Comparison of ENCODE assay signal across 50 mouse cellular contexts in genomic region chr19:5275736-5276135, GRCm38 (mm10). TPM values are rescaled to one million over a fixed set of nuclear protein-coding genes. Genes with fewer than 3 reads are reported as not detected.
"Had no signal": no experiment of that assay in that cellular context is flagged by ENCODE, and none has a peak within 500 bp of the region (broad histone marks: within the 10 kb centered on the region; RNA-seq: fewer than 3 reads in every experiment).

No protein-coding gene starts in this region.

- H3K27ac ChIP-seq: heart, embryonic 13.5 days; heart, embryonic 15.5 days; hindbrain, embryonic 10.5 days; hindbrain, embryonic 12.5 days; hindbrain, embryonic 13.5 days; hindbrain, embryonic 14.5 days; hindbrain, embryonic 15.5 days; hindbrain, postnatal 0 days; kidney, embryonic 15.5 days; kidney, postnatal 0 days; layer of hippocampus, adult 2 months had no signal

- H3K4me2 ChIP-seq: heart, embryonic 11.5 days; heart, embryonic 12.5 days; heart, embryonic 13.5 days; heart, embryonic 15.5 days; hindbrain, embryonic 12.5 days; hindbrain, embryonic 13.5 days; hindbrain, embryonic 14.5 days; hindbrain, embryonic 15.5 days; kidney, embryonic 15.5 days had no signal

- H3K9me3 ChIP-seq: heart, embryonic 12.5 days; heart, embryonic 13.5 days; heart, embryonic 15.5 days; hindbrain, embryonic 10.5 days; hindbrain, embryonic 12.5 days; hindbrain, embryonic 13.5 days; hindbrain, embryonic 15.5 days; kidney, embryonic 15.5 days had no signal

- ATAC-seq: hindbrain, embryonic 16.5 days; hindbrain, postnatal 0 days; inflammation-experienced regulatory T-cells, adult 6 months; intestine, embryonic 16.5 days; intestine, postnatal 0 days had no signal

- H3K4me3 ChIP-seq: heart, embryonic 12.5 days; heart, embryonic 13.5 days; heart, embryonic 15.5 days; hindbrain, embryonic 10.5 days; hindbrain, embryonic 12.5 days; hindbrain, embryonic 13.5 days; hindbrain, embryonic 15.5 days; kidney, embryonic 15.5 days; layer of hippocampus, adult 2 months; left cerebral cortex, adult 2 months had no signal

- DNase-seq: heart, postnatal 14 days; heart, postnatal 36 days; heart, postnatal 4 days; kidney, adult 11 months; kidney, adult 18-20 months; kidney, adult 2 months; kidney, adult 8-10 months; kidney, adult 9 months; kidney, postnatal 10 days; kidney, postnatal 14 days; kidney, postnatal 25 days; kidney, postnatal 36 days; kidney, postnatal 4 days; layer of hippocampus, adult 9-11 months; layer of hippocampus, postnatal 36 days had no signal

- H3K9ac ChIP-seq: heart, embryonic 12.5 days; heart, embryonic 13.5 days; heart, embryonic 15.5 days; hindbrain, embryonic 12.5 days; hindbrain, embryonic 13.5 days; hindbrain, embryonic 14.5 days; hindbrain, embryonic 15.5 days; kidney, embryonic 15.5 days had no signal

- H3K27me3 ChIP-seq: heart, embryonic 12.5 days; heart, embryonic 13.5 days; heart, embryonic 15.5 days; hindbrain, embryonic 12.5 days; hindbrain, embryonic 13.5 days; hindbrain, embryonic 15.5 days; kidney, embryonic 15.5 days had no signal

RNA-seq across cellular contexts. Expression of gene Gal3st3, which starts 22.4 kb away (rescaled TPM):
- total RNA-seq: hematopoietic stem cell, adult 5-6 weeks had no signal

RNA-seq across cellular contexts. Expression of gene Catsper1, which starts 59.8 kb away (rescaled TPM):
- total RNA-seq: heart, postnatal 14 days; heart, postnatal 25 days; heart, postnatal 36 days; heart, postnatal 4 days; hematopoietic stem cell, adult 5-6 weeks; hindbrain, postnatal 0 days; layer of hippocampus, adult 18-20 months; layer of hippocampus, adult 2 months; layer of hippocampus, adult 8-10 months; layer of hippocampus, postnatal 10 days; layer of hippocampus, postnatal 14 days; layer of hippocampus, postnatal 25 days; layer of hippocampus, postnatal 36 days; left cerebral cortex, adult 18-20 months; left cerebral cortex, adult 2 months; left cerebral cortex, adult 8-10 months had no signal
- polyA plus RNA-seq: heart, embryonic 11.5 days; heart, embryonic 12.5 days; heart, embryonic 13.5 days; heart, embryonic 14.5 days; heart, embryonic 15.5 days; heart, embryonic 16.5 days; heart, postnatal 0 days; hindbrain, embryonic 10.5 days; hindbrain, embryonic 11.5 days; hindbrain, embryonic 12.5 days; hindbrain, embryonic 13.5 days; hindbrain, embryonic 14.5 days; hindbrain, embryonic 15.5 days; hindbrain, embryonic 16.5 days; hindbrain, postnatal 0 days; inflammation-experienced regulatory T-cells, adult 6 months; intestine, embryonic 14.5 days; intestine, embryonic 16.5 days; intestine, postnatal 0 days; kidney, adult 2 months; kidney, embryonic 14.5 days; kidney, embryonic 15.5 days; kidney, embryonic 16.5 days; kidney, postnatal 0 days; large intestine, adult 2 months had no signal
